Mouse (Mus musculus): ENCODE data around the gene Lyl1.
"Not testable (repeated sequence)": the region's sequence is repeated elsewhere in the genome, so short reads cannot be mapped to it uniquely, and the experiment has no call there.

Lyl1 gene

DNA sequence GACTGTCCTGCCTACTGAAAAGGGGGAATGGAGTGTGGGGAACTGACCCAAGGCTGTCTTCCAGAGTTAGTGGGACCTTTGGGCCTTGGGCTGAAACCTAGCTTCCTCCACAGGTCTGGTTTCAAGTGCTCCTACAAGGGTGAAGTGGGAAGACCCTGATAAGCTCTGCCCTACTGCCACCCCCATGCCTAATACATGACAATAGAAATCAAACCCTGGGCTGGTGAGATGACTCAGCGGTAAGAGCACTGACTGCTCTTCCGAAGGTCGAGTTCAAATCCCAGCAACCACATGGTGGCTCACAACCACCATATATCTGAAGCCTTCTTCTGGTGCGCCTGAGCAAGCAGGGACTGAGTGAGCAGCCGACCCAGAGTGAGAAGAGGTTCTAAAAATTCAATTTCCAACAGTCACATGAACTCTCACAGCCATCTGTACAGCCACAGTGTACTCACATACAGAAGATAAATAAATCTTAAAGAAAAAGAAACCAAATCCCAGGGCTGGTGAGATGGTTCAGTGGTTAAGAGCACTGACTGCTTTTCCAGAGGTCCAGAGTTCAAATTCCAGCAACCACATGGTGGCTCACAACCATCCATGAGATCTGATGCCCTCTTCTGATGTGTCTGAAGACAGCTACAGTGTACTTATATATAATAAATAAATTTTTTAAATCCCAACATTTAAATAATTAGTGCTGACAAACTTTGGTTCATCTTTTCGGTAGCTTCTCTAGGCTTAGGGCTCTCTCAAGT lies 32.3 kb upstream of the Lyl1 start:
- no peak for DNase-seq (ENCODE audit: low spot score in 2 of 2)

DNA sequence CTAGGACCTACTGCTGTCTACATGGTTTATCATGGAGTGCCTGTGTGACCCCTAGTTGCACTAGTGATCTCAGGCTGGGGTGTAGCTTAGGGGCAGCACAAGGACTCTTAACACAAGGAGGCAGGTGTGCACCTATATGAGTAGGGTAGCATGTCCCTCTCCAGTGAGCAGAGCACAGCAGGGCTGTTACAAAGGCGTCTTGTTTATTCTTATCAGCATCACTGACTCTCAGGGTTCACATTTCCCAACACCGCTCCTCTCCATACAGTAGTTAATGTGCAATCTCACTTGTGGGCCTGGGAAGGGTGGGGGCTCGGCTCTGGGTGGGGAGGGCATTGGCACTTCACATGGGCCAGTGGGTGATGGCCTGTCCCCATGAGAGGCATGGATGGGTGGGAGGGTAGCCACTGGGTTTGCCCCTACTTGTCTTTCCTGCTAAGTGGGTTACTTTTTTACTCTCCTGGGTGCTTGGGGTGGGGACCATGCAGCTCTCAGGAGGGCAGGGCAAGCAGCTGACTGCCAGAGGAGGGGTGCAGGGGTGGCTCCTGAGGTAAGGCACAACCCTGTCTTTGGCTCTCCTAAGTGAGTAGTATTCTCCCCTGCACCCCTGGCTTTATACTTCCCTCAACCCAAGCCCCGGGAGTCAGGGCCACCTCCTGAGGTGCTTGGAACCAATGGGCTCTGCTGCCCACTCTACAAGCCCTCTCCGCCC lies 30.8 kb upstream of the Lyl1 start:
- DNase-seq (ENCODE audit: low spot score in 2 of 2), result not testable (repeated sequence)

DNA sequence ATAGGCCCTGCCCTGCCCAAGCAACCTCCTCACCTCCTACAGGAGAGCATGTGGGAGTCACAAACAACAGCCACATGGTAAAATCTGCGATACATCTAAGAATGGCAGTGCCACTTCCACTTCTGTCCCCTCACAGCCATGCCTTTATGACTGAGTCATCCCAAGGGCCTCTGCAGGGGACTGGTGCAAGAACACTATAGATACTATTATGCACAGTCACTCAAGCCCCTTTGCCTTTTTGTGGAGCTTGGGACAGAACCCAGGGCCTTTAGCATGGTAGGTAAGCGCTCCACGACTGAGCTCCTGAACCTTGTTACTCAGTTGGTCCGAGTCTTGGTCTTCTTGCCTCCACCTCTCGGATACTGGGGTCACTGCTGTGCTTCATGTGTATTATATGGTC lies 24.0 kb upstream of the Lyl1 start:
- DNase-seq (ENCODE audit: low spot score in 2 of 2), result no peak

DNA sequence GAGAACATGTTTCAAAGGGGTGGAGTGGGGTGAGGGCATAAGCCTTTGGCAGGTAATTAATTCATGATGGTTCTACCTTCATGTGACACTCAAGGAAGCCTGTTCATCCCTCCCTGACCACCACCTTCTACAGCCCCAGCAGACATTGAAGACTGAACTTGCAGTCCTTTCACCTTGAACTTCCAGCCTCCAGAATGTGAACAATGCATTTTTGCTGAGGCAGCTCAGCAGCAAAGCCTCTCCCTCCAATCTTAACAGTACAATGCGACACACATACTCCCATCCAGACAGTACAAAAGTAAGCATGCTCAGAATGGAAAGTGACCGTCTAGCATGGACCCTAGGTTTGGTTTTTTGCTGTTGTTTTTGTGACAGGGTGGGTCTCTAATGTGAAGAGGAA lies 19.8 kb upstream of the Lyl1 start:
- no peak for DNase-seq (ENCODE audit: low spot score in 2 of 2)

DNA sequence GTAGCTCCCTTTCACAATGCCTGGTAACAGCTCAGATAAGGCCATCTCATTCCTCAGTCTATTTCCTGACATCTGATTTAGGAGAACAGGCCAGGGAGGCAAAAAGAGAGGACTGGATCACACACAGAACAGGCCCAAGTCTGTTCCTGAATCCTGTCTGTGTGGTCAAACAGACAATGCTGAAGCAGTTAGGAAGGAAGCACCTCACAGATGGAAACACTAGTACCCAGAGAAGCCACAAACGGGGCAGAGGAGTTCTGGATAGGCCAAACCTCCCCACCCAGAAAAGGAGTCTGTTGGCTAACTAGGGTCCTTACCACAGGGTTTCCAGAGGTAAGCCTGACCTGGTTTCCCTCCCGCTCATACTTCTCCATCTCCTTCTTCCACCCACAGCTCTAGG lies 19.0 kb upstream of the Lyl1 start:
- DNase-seq (ENCODE audit: low spot score in 2 of 2), result no peak

DNA sequence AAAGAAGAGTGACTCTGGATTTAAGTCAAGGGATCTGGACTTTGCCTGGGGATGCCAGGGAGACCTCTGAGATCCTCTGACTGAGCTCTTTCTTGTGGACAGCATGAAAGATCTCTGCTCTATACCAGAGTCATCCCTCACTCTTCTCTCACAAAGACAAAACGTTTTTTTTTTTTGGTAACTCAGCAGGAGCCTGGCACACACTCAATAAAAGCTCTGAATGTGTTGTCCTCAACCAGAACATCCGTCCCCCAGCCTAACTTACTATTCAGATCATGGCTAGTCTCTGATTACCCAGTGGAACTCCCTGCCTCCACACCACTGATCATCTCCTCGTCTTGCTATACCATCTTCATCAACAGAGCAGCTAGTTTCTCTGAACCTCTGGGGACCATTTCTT lies 16.7 kb upstream of the Lyl1 start:
- no peak for DNase-seq (ENCODE audit: low spot score in 2 of 2)

DNA sequence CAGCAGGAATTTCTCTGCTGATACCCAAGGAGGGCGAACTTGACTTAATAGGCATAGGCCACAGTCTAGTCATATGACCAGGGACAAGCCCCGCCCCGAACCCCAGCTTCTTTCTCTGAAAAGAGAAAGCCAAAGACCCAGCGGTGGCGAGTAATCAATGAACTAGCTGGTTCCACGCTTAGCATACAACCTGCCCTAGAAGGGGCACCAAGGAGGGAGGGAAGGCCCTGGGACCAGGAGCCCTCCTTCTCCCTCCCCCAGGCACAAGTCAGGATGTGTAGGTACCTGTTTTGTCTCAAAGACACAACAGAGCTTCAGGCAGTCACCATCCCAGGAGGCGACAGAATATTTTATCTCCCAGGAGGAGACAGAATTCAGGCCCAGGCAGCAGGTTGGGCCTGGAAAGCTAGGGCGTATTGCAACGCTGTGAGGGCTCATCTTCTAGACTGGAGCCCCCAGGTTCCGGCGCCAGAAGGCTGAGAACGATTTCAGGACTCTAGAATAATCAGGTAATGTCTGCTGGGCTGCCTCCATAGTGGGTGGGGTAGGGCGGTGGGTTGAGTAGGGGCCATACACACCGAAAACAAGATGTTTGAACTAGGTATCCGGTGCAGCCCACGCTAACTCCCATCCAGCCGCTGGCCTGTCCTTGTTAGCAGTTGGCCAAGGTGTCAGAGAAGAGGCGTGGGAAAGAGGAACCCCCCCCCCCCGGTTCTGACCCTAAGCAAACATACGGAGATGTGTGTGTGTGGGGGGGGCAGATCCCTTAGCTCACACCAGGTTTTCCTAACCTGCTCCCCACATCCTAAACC lies 14.9 kb upstream of the Lyl1 start, which contains the start of gene Trmt1:
Trmt1 (plus strand) TSS at position 117 of the 812 bp plus-strand sequence.
- DNase-seq (ENCODE audit: low spot score in 2 of 2), result peak; percentile 36 to 63

DNA sequence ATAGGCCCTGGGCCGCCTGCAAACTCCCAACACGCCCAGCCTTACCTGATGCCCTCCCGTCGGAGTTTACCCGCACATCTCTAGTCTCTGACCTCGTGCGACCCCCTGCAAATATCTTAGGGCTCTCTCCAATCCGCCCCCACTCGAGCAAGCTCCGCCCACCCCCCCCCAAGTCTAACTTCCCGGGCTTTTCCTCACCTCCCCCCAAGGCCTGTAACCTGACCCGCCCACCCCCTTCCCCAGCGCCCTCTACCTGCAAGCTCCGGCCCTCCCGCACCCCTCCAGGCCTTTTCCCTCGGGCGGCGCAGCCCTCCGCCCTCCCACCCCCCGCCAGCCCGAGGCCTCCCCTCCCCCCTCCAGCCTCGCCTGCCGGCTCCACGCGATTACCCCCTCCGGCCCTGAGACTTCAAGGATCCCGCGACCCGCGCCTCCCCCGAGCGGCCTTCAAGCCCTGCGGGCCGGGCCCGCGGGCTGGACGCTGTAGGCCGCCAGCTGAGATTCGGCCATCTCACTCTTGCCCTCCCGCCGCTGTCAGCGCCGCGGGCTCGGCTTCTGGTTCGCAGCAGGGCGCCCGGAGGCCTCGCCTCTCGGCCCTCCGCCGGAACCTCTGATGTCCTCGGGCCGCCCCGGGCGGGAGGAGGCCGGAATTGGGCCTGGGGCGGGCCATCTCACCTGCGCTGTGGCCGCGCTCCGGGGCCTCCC lies 14.1 kb upstream of the Lyl1 start:
- DNase-seq (ENCODE audit: low spot score in 2 of 2), result peak in 1 of 2 experiments; percentile 25

DNA sequence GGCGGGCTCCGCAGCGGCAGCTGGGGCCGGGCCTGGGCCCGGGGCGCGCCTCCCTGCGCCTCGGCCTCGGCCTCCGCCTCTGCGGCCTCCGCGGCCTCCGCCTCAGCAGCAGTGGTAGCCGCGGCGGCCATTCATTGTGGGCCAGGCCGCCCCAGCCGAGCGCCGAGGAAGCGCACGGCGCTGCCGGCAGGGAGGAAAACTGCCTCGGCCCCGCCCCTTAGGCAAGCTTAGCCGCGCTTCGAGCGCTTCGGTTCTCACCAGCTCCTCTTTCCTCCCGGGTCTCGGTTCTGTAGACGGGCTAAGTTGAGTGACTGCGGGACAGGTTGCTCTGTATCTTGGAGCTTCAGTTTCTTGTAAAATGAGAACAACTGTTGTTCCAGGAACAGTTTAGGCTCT lies 13.6 kb upstream of the Lyl1 start, which contains the start of gene Nacc1:
Nacc1 (minus strand) TSS at position 158 of the 396 bp plus-strand sequence.
- peak; percentile 89 to 90 for DNase-seq (ENCODE audit: low spot score in 2 of 2)

DNA sequence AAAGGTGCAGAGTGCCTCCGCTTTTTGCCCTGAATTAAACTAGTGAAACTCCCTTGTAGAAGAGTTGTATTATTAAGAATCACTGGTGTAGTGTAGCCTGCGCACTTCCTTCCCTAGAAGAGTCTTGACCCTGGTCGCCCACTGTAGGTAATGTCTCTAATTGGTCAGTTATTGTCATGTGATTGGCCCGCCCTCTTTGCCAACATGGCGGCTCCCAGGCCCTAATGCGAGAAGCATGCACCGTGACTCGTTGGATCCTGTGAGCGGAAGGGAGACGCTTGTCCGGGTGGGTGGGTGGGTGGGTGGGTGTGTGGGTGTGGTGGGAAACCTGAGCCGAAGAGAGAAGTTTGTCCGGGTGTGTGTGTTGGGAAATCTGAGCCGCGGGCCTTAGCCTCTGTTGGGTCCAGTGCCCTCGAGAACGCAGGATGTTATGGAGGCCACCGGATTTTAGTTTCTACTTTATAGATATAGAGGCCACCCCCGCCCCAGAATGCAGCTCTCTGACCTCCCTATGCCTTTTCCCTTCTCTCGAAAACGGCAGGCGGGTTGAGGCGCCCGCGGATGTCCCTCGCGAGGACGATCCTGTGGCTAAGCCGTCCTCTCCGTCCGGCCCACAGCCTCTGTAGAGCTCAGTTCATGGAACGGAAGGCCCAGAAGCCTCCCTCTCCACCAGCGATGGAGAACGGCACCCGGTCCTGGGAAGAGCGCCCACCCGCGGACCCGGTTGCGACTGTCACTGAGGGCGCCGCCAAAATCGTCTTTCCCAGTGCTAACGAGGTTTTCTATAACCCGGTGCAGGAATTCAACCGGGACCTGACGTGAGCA lies 12.0 kb upstream of the Lyl1 start:
- peak; percentile 89 to 92 for DNase-seq (ENCODE audit: low spot score in 2 of 2)

DNA sequence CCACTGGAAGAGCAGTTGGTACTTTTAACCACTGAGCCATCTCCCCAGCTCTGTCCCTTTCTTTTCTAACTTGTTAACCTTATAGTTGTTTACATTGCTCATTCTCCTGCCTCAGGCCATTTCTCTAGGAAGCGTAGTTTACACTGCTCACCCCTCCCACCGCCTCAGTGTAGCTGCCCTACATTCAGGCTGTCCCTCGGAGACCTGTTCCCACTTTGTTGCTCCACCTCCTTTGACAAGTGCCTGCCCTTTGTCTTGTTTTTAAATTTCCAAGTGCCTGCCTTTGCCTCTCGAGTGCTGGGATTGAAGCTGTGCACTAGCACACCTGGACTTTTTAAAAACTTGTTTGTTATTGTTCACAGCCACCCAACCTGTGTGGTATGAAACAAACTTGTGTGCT lies 7.9 kb upstream of the Lyl1 start:
- DNase-seq (ENCODE audit: low spot score in 2 of 2), result no peak

DNA sequence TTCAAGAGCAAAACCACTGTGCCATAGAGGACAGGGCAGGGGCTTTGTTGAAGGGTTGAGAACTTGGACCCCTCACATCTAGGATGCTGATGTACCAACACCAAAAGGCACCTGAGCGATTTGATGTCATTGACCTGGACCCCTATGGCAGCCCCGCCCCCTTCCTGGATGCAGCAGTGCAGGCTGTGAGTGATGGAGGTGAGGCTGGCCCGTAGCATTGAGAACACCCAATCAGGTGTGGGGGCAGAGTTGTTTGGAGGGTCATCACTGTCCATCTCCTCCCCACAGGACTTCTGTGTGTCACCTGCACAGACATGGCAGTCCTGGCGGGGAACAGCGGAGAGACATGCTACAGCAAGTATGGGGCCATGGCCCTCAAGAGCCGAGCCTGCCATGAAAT lies 6.1 kb upstream of the Lyl1 start:
- no peak for DNase-seq (ENCODE audit: low spot score in 2 of 2)

DNA sequence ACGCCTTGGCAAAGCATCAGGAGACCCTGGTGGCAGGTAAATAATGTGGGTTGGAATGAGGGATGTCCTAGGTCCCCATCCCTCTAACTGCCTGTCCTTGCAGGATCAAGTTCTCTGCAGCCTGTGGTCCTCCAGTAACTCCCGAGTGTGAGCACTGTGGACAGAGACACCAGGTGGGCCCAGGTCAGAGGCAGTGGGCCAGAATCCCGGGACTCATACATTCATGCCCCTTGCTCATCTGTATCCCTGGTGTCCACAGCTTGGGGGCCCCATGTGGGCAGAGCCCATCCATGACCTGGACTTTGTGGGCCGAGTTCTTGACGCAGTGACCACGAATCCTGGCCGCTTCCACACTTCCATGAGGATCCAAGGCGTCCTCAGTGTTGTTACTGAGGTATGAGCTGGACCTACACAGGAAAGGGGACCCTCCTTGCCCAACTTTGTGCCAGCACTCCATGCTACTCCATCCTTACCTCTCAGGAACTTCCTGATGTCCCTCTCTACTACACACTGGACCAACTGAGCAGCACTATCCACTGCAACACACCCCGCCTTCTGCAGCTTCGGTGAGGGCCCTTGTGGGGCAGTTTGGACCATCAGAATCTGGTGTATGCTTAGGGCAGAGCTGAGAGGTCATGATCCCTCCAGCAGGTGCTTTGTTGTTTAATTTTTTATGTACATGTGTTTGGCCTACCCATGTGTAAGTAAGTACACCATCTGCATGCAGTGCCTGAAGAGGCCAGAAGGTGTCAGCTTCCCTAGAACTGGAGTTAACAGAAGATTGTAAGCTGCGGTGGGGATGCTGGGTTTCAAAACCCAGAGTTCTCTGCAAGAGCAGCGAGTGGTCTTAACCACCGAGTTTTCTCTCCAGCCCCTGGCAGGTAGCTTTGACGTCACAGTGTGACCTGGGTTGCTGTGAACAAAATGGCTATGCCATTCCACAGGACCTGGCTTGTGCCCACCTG lies 3.8 kb upstream of the Lyl1 start:
- peak; percentile 53 to 66 for DNase-seq (ENCODE audit: low spot score in 2 of 2)

DNA sequence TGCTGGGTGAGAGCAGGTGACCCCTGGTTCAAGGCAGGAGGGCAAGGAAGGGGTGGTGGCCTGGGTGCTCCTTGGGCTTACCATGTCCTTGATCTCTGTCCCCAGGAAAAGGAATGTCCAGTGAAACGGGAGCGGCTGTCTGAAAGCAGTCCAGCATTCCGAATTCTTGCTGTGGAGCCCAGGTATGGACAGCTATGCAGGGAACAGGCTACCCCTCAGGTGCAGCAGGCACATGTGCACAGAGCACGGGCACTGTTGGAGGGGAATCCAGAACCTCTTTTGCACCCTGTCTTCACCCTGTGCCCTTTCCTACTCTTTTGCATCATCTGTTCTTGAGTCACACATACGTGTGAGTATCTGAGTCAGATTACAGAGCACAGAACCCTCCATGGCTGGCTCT lies 3.0 kb upstream of the Lyl1 start:
- DNase-seq (ENCODE audit: low spot score in 2 of 2), result no peak

DNA sequence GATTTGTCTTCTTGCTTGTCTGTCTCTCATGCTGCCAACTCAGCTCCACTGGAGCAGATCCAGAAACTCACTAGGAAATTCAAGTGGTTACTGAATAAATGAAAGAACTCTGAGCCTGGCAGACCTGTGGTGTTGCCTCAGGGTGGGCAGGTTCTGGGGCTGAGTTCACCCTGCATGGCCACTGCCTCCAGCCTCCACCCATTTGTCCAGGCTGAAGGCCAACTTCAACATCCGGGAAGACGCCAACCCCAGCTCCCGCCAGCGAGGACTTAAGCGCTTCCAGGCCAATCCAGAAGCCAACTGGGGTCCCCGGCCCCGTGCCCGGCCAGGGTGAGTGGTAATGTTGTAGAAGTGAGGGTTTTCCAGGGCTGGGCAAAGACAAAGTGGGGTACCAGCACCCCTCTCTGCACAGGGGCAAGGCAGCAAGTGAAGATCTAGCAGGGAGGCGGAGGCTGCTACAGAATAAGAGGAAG lies 2.3 kb upstream of the Lyl1 start:
- peak; percentile 12 to 34 for DNase-seq (ENCODE audit: low spot score in 2 of 2)

DNA sequence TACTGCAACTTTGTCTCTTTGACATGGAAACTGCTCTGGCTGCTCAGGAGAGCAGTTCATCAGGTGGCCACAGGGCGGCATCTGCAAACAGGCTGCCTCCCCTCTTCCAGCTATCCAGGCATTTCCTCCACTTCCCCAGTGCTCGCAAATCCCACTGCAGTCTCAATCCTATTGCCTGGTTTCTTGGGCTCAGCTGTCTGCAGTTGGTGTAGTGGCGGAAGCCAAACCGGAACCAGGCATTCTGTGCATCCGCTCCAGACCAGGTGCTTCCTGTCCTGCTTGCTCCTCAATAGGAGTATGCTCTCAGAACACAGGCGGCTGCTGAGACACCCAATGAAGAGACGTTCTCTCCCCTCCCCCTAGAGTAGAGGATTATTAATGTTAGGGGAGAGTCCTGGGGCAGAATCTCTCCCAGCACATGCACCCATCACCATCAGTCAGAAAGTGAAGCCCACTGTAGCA lies 1.4 kb upstream of the Lyl1 start:
- peak; percentile 74 to 81 for DNase-seq (ENCODE audit: low spot score in 2 of 2)

DNA sequence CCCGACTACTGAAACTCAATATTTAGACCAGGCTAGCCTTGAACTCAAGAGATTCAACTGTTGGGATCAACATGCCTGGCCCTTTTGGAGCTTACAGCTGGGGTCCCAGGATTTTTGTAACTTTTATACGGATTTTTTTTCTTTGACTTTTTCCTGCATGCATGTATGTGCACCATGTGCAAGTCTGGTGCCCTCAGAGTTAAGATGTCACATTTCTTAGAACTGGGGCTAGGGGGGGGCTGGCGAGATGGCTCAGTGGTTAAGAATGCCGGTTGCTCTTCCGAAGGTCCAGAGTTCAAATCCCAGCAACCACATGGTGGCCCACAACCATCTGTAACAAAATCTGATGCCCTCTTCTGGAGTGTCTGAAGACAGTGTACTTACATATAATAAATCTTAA lies 731 bp upstream of the Lyl1 start:
- DNase-seq (ENCODE audit: low spot score in 2 of 2), result peak in 1 of 2 experiments; percentile 32

DNA sequence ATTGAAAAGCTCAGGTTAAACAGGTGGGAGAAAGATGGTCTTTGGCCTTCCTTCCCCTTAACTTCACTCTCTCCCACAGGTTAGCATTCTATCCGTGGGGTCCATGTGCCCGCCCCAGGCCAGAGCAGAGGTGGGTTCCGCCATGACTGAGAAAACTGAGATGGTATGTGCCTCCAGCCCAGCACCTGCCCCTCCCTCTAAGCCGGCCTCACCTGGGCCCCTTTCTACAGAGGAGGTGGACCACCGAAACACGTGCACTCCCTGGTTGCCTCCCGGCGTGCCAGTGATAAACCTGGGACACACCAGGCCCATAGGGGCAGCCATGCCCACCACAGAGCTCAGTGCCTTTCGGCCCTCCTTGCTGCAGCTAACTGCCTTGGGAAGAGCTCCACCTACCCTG lies 1.3 kb downstream of the Lyl1 start:
- DNase-seq (ENCODE audit: low spot score in 2 of 2), result peak; percentile 24 to 34

DNA sequence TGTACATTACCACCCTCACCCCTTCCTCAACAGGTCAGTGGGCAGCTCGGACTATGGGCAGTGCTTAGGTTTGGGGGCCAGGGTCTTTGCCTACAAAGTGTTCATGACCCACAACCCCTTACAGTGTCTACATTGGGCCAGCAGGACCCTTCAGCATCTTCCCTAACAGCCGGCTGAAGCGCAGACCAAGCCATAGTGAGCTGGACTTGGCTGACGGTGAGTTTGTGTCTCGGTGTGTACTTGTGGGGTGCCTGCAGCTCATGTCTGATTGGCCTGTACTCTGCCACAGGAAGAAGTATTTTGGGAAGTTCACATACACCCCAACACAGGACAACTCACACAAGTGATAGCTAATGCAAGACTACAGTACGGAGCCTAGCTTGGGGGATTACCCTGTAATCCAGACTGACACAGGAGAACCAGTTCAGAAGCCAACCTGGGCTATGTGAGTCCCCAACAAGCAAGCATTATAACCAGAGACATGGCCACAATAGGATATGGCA lies 1.8 kb downstream of the Lyl1 start:
- DNase-seq (ENCODE audit: low spot score in 2 of 2), result peak; percentile 30 to 36
